Mouse (Mus musculus) forebrain, embryonic 10.5 days (tissue): ENCODE results near the gene Oas1a. TPM values are rescaled to one million over a fixed set of nuclear protein-coding genes. Genes with fewer than 3 reads are reported as not detected.
"Not testable (repeated sequence)": the region's sequence is repeated elsewhere in the genome, so short reads cannot be mapped to it uniquely, and the experiment has no call there.

Experiments used
- DNase-seq: peaks from one replicate; pipeline ENCODE4 v3.0.0-alpha.2; 2017; ENCODE audit warnings: low spot score; ENCODE audit errors: extremely low spot score
- H3K27ac ChIP-seq: fragments of 300-500 bp; sonication (generic); 2 replicates; pipeline ENCODE4 v1.5.1; 2016; ENCODE audit warnings: mild to moderate bottlenecking
- H3K27me3 ChIP-seq: fragments of 300-500 bp; sonication (generic); 2 replicates; pipeline ENCODE4 v1.6.1; 2016; ENCODE audit warnings: mild to moderate bottlenecking; ENCODE audit not compliant: poor library complexity, severe bottlenecking
- H3K36me3 ChIP-seq: fragments of 300-500 bp; sonication (generic); replicated peaks from 2 replicates; pipeline ENCODE4 v1.6.1; 2016; ENCODE audit warnings: mild to moderate bottlenecking, moderate library complexity
- H3K4me1 ChIP-seq: fragments of 300-500 bp; sonication (generic); 2 replicates; pipeline ENCODE4 v1.6.1; 2016
- H3K4me3 ChIP-seq: fragments of 300-500 bp; sonication (generic); 2 replicates; pipeline ENCODE4 v1.5.1; 2016; ENCODE audit warnings: mild to moderate bottlenecking, moderate library complexity
- H3K9me3 ChIP-seq: fragments of 300-500 bp; sonication (generic); 2 replicates; pipeline ENCODE4 v1.6.1; 2016; ENCODE audit warnings: mild to moderate bottlenecking, moderate library complexity
- WGBS: fragments of 180-500 bp; shearing (Covaris S2); methylation state at CpG from one replicate; pipeline ENCODE4 v1.1.7; 2016; 5-methylcytosine and 5-hydroxymethylcytosine counted together
- polyA plus RNA-seq: library from polyadenylated mRNA; unstranded; fragments of >200 nt; fragmentation: Nextera tagmentation; extraction: Ambion mirVana; gene quantifications from 2 replicates; pipeline ENCODE4 v1.2.1, GENCODE M21; 2016

The Oas1a gene
- polyA plus RNA-seq, 1 experiment from 2014 or later, result 0.33 TPM

DNA sequence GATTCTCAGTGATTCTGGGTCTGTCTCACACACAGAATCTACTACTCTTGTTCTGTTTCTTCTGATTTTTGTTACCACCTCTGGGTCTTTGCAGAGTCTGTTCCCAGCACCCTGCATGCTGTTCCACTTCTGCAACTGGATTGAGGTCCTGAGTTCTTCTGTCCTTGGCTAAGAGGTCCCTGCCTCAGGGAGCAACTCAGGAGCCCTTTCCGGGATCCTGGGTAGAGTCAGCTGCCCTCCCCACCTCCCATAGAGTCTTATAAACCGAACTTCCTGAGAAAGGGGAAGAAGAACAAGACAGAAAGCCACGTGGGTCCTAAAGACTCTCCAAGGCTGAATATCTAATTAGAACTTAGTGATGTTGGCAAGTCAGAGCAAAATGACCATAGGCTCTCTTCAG is 16.3 kb downstream of the Oas1a start:
- WGBS, result 62% methylated on average over 3 of the region's 3 CpGs
- DNase-seq, result no peak
- no peaks in the 10 kb centered on the region for H3K9me3 ChIP-seq
- H3K27ac ChIP-seq, result no peak overlapping the region
- H3K4me3 ChIP-seq, result no peak overlapping the region
- no peaks in the 10 kb centered on the region for H3K27me3 ChIP-seq
- no peaks in the 10 kb centered on the region for H3K36me3 ChIP-seq
- H3K4me1 ChIP-seq, result no peaks in the 10 kb centered on the region

DNA sequence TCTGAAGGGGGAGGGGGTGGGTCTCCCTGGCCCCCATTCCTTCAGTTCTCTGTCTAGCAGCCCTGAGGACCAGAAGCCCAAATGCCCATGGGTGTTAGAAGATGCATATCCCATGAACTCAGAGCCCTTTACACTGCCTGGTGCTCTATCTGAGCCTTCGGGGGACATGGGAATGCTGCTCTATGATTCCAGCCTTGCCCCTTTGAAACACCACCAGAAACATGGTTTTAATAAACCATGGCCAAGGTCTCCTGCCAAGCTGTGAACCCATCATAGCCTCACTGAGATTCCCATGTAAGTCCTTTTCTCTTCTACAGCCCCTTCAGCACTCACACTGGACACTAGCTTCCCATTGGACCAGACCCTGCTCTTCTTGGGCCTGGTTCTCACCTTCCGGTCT is 17.3 kb downstream of the Oas1a start:
- Histone ChIP-seq H3K27ac (no peak overlapping the region), H3K4me1 (no peaks in the 10 kb centered on the region), H3K27me3 (no peaks in the 10 kb centered on the region), H3K4me3 (no peak overlapping the region), H3K9me3 (no peaks in the 10 kb centered on the region), H3K36me3 (no peaks in the 10 kb centered on the region)
- DNase-seq, result no peak
- 88% methylated on average over 2 of the region's 2 CpGs for WGBS

DNA sequence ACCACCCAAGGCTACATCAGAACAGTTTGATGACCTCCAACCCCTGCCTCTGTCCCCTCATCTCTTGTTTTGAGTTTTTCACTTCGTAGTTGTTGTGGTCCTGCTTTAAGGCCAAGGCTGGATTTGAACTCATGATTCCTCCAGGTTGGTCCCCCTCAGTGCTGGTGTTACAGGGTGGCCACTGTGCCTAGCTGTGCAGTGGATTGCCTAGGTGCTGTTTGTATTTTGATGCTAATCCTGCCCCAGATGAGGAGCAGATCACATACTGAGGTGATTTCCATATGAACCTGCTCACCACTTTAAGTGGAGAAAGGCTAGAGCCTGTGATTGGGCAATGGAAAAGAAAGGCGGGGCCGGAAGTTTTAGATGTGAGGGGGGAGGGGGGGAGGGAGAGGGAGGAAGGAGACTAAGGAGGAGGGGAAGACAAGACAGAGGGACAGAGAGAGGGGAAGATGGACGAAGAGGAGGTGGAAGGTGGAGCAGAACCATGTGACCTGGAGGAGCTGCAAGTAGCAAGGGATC is 19.0 kb downstream of the Oas1a start:
- not testable (repeated sequence) for H3K4me1 ChIP-seq, DNase-seq, H3K4me3 ChIP-seq, H3K27ac ChIP-seq, H3K9me3 ChIP-seq, H3K36me3 ChIP-seq, H3K27me3 ChIP-seq
- WGBS, result 45% methylated on average over 4 of the region's 4 CpGs

DNA sequence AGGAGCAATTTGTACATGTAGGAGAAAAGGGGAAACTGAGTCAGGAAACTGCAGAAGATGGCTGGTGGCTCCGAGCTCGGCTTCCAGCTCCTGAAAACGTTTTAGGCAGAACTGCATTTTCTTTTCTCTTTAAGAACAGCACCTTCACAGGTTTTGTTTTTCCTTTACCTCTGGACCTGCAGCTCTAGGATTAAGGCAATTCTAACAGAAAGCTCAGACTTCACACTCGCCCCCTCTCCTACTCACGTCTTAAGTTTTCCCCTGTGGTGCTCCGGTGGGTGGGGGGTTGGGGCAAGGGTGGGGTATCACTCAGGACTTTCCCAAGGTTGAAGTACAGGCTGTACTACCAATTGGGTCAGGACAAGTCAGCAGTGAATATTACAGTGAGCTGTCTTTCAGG is 19.5 kb downstream of the Oas1a start:
- 54% methylated on average over 6 of the region's 6 CpGs for WGBS

DNA sequence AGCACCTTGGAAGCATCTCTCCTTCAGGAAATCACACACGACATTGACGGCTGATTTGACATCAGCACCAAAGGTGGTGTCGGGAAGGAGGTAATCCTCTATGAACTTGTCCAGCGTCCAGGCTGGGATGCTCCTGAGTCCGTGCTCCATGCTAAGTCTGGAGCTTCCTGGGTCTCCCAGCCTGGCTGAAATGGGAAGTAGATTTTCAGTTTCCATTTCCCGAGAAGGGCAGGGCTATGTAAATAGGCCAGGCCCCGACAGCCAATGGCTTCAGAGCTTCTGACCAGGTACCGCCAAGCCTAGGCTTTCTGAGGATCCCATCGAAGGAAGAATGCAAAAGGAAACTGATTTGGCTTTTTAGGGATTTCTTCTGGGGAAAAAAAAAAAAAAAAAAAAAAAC is 19.9 kb downstream of the Oas1a start, which contains the start of gene Oas1g:
Gene Oas1g, minus strand, starts transcription at position 201 of the 400 bp plus-strand sequence.
- not testable (repeated sequence) for H3K36me3 ChIP-seq, DNase-seq, H3K27me3 ChIP-seq, H3K4me3 ChIP-seq, H3K9me3 ChIP-seq, H3K27ac ChIP-seq, H3K4me1 ChIP-seq
- 39% methylated on average over 5 of the region's 9 CpGs for WGBS

More for the DNA sequence above, 19.5 kb downstream of the Oas1a start:
- Histone ChIP-seq H3K27me3 (no peaks in the 10 kb centered on the region), H3K36me3 (no peaks in the 10 kb centered on the region), H3K4me3 (no peak overlapping the region), H3K4me1 (no peaks in the 10 kb centered on the region), H3K27ac (no peak overlapping the region), H3K9me3 (no peaks in the 10 kb centered on the region)
- DNase-seq, result no peak

DNA sequence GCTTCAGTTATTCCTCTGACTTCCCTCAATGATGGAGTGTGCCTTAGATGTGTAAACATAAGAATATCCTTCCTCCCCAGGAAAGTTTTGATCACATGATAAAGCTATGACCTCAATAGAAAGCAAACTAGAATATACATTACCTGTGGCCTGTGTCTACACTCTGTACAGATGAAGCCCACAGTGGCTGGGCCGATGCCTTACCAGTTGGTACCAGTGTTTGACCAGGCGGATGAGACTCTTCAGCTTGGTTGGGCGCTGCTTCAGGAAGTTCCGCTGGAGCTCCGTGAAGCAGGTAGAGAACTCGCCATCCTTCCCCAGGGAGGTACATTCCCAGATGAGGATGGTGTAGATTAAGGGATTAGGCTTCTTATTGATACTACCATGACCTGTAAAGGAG is 25.6 kb downstream of the Oas1a start:
- not testable (repeated sequence) for H3K27ac ChIP-seq, H3K4me1 ChIP-seq, H3K27me3 ChIP-seq, H3K36me3 ChIP-seq, H3K9me3 ChIP-seq, DNase-seq, H3K4me3 ChIP-seq
- WGBS, result 92% methylated on average over 6 of the region's 6 CpGs

DNA sequence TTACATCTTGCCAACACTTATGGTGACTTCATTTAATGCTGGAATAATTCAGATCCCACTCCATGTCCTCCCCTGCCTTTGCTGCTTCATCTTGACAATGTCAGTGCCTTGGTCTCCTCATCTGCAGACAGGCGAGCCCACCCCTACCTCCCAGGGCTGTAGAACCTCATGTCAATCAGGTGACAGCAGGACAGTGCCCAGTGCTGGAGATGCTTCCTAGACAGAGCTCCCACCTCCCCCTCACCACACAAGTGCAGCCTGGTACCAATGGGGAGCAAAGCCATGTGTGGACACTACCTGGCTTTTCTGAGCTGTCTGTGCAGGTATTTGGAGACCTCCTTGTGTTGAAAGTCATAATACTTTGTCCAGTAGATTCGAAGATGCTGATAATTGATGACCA is 28.5 kb downstream of the Oas1a start:
- WGBS, result 71% methylated on average over 2 of the region's 2 CpGs
- H3K4me1 ChIP-seq, DNase-seq, H3K4me3 ChIP-seq, H3K9me3 ChIP-seq, H3K27me3 ChIP-seq, H3K36me3 ChIP-seq, H3K27ac ChIP-seq: not testable (repeated sequence)

DNA sequence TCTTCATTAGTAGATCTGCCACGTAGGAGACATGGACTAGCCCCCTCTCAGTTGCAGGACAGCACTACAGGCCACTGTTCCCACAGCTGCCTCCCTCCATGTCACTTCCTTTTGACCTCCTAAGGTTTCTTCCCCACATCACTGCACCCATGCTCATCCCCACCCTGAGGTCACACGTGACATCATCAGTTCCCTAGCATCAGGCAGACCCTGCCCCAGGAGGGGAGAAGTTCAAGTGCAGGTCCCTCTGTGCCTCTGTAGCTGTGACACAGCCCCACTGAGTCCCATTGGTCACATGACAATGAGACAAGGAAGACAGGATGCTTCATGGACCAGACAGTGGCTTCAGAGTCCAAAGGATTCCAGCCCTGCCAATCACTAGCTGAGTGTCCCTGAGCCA is 29.9 kb downstream of the Oas1a start:
- H3K36me3 ChIP-seq, H3K4me1 ChIP-seq, H3K27ac ChIP-seq, H3K27me3 ChIP-seq, H3K9me3 ChIP-seq, H3K4me3 ChIP-seq, DNase-seq: not testable (repeated sequence)
- WGBS, result 74% methylated on average over 2 of the region's 2 CpGs

DNA sequence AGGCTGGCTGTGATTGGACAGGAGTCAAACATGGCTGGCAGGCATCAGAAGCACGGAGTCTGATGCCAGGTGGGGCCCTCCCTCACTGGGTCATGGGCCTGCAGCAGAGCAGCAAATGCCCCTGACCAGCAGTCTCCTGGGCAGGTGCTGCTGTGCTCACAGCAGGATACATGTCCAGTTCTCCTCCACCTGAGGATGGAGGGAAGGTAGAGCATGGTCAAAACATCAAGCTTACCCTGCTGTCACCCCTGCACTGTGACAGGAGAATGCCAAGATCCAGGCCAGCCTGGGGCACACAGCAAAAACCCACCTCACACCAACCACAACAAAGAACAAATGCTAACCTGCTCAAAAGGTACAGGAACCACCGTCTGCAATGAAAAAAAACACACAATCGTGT is 30.5 kb downstream of the Oas1a start:
- not testable (repeated sequence) for H3K4me1 ChIP-seq, H3K4me3 ChIP-seq, H3K27me3 ChIP-seq, H3K9me3 ChIP-seq, H3K27ac ChIP-seq, H3K36me3 ChIP-seq, DNase-seq
- WGBS, result 74% methylated on average over 2 of the region's 3 CpGs

DNA sequence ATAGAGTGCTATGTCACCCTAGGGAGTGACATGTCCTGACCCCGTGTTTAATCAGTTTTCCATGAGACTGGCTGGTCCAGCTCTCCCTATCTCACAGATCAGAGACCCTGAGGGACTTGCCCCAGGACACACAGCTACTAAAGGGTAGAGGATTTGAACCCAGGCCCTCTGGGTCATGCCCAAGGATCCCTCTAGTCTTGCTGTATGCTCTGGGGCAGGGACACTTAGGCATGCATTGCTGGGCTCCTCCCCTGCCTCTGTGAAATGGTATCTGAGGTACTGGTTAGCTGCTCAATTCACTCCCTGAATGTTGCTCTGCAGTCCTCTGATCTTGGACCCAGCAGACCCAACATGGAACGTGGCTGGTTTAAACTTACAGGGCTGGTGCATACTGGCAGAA is 35.9 kb downstream of the Oas1a start:
- H3K36me3 ChIP-seq, result no peaks in the 10 kb centered on the region
- no peak overlapping the region for H3K4me3 ChIP-seq
- no peaks in the 10 kb centered on the region for H3K27me3 ChIP-seq
- DNase-seq, result no peak
- no peak overlapping the region for H3K27ac ChIP-seq
- WGBS, result 70% methylated on average over 2 of the region's 2 CpGs
- H3K4me1 ChIP-seq, result no peaks in the 10 kb centered on the region
- no peaks in the 10 kb centered on the region for H3K9me3 ChIP-seq

DNA sequence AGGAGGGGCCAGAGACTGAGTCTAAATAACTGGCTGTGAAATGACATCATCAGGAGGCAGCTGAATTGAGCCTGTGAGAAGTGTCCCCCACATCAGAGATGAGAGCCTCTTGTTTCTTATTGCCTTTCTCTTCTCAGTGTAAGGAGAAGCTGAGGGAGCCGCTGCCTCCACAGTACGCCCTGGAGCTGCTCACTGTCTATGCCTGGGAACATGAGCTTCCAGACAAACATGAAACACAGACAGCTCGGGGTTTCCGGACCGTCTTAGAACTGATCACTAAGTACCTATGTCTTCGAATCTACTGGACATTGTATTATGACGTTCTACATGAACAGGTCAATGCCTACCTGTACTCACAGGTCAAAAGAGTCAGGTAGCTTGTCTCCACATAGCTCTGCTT is 36.5 kb downstream of the Oas1a start:
- H3K9me3 ChIP-seq, result no peaks in the 10 kb centered on the region
- no peaks in the 10 kb centered on the region for H3K36me3 ChIP-seq
- H3K27me3 ChIP-seq, result no peaks in the 10 kb centered on the region
- H3K27ac ChIP-seq, result no peak overlapping the region
- no peak overlapping the region for H3K4me3 ChIP-seq
- H3K4me1 ChIP-seq, result no peaks in the 10 kb centered on the region
- WGBS, result 86% methylated on average over 7 of the region's 7 CpGs
- no peak for DNase-seq

DNA sequence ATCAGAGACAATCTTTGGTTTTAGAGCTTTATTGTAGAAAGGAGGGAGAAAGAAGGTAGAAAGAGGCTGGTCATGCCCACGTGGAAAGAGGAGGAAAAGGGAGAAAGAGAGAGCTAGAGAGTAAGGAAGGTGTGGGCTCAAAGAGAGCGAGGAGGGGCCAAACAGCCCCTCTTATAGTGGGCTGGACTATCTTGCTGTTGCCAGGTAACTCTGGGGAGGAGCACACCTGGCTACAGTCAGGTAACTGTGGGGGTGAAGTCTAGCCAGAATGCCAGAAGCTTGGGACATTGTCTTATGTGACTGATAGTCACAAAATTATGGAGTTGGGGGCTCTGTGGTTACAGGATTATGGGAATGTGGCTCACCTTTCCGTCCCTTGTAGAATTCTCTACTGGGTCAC is 37.2 kb downstream of the Oas1a start:
- 60% methylated on average over 3 of the region's 3 CpGs for WGBS
- Histone ChIP-seq H3K9me3 (no peaks in the 10 kb centered on the region), H3K36me3 (no peaks in the 10 kb centered on the region), H3K27ac (no peak overlapping the region), H3K4me3 (no peak overlapping the region), H3K4me1 (no peaks in the 10 kb centered on the region), H3K27me3 (no peaks in the 10 kb centered on the region)
- DNase-seq, result no peak

DNA sequence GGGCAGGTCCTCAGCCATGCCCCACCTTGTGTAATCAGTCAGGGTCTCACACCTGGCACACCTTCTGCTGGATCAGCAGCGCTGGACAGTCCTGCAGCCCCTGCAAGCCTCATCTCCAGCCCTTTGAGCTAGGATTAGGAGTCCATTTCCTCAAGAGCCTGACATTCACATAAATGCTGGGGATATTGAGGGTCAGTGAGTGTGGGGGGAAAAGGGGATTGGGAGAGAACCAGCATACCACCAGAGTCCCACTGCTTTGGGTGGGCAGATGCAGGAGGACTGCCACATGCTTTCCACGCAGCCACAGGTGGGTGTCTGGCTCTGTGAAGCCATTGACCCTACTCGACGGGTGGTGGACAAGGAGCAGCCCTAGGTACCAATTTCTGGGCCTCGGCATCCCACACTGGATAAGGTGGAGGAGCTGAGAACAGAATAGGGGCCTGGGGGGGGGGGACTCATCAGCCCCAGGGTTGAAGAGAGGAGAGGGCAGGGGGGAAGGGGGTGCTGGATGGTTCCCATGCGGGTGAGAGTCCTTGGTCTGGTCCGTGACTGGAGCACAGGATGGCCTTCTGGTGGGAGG is 37.8 kb downstream of the Oas1a start:
- 89% methylated on average over 7 of the region's 7 CpGs for WGBS
- Histone ChIP-seq H3K27me3 (no peaks in the 10 kb centered on the region), H3K4me3 (no peak overlapping the region), H3K4me1 (no peaks in the 10 kb centered on the region), H3K36me3 (no peaks in the 10 kb centered on the region), H3K27ac (no peak overlapping the region), H3K9me3 (no peaks in the 10 kb centered on the region)
- DNase-seq, result no peak

DNA sequence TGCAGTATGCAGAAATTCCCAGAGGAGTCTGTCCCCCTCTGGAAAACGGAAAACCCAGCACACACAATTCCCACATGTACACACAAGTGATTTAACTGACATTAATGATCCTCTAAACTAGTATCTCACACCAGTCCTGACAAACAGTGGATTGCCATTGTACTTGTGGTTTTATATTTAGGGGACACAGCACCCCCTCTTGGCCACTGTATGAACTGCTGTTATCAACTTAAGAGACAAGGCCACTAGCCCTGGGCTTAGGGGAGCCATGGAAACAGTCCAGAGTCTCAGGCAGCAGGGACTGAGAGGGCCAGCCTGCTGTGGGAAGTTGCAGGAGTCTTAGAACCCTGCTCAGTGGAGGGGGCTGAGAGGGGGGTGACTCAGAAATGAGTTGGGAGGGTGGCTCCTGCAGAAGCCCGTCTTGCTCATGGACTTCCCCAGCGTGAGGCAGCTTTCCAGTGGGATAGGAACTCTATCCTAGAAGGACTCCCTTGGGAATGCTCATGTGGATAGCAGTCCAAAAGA is 41.9 kb downstream of the Oas1a start:
- WGBS, result 82% methylated on average over 3 of the region's 3 CpGs
- H3K4me3 ChIP-seq, result no peak overlapping the region
- H3K4me1 ChIP-seq, result no peaks in the 10 kb centered on the region
- no peaks in the 10 kb centered on the region for H3K9me3 ChIP-seq
- no peaks in the 10 kb centered on the region for H3K27me3 ChIP-seq
- no peak for DNase-seq
- no peaks in the 10 kb centered on the region for H3K36me3 ChIP-seq
- no peak overlapping the region for H3K27ac ChIP-seq
